Mouse (Mus musculus): ENCODE results near the gene 1600014C23Rik.

1600014C23Rik gene

DNA sequence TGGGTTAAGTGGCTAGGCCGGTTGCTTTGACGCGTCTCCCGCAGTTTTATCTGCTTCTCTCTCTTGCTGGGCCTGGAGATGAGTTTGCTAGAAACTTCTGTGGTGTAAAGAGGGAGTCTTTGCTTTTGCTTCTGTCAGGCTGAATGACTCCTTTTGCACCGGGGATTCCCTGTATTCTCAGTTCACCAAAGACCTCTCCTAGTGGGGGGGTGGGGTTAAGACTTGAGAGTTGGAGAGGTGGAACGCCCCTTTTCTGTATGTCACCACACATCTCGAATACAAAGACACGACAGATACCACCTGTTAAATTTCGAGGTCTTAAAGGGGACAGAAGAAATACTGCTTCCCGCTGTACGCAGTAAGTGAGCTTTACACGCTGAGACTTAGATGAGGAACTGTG lies 46.9 kb downstream of the 1600014C23Rik start, which contains the start of gene Tmem63b:
Tmem63b (minus strand) TSS at position 190 of the 400 bp plus-strand sequence.
- no peaks in the 10 kb centered on the region for H3K9me3 ChIP-seq (ENCODE audit: low read length)
- peaks cover 4% of the 10 kb centered on the region; the same call in 1 of the 2 replicates for H3K36me3 ChIP-seq (ENCODE audit: insufficient read depth, low read length)
- H3K4me1 ChIP-seq (replicated peaks; ENCODE audit: low read depth, low read length): peaks cover 59% of the 10 kb centered on the region
- H3K4me3 ChIP-seq (replicated peaks; ENCODE audit: low read length): peak within 1 kb of the TSS; percentile 93
- no peak for TF ChIP-seq NANOG (IDR thresholded peaks at IDR 0.05; ENCODE audit: borderline replicate concordance, low read length)
- no peak; the same call in 1 of the 2 replicates for TF ChIP-seq CTCF (conservative IDR thresholded peaks at IDR 0.05; ENCODE audit: low read length)
- no peak for TF ChIP-seq POU5F1 (IDR thresholded peaks at IDR 0.05; ENCODE audit: borderline replicate concordance, low read length)
- peaks cover 9% of the 10 kb centered on the region for H3K27me3 ChIP-seq (ENCODE audit: insufficient read depth, low read length)

DNA sequence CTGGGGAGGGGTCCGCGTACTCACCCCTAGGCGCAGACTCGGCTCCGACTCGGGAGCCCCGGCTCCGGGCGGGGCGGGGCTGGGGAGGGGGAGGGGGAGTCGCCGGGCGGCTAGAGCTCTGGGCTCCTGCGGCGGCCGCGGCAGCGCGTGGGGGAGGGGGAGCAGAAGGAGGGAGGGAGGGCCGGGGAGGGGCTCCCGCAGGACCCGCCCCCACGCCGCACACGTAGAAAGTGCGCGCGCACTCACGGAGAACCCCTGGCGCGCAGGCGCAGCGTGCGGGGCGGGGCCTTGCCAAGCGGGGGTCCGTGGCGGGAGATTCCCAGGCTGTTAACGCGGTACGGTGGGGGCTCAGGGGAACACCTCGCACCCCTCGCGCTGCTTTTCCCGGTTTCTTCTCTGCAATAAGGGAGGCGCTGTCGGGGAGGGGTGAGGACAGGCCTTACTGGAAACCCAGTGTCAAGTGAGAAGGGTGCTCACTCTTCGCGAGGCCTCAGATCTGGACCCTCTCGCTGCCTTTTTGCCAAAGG lies 47.5 kb downstream of the 1600014C23Rik start, which contains the start of gene Mrpl14:
Mrpl14 (plus strand) TSS at position 230 of the 527 bp plus-strand sequence.
- Histone ChIP-seq H3K27me3 (ENCODE audit: insufficient read depth, low read length) (peaks cover 9% of the 10 kb centered on the region), H3K4me1 (replicated peaks; ENCODE audit: low read depth, low read length) (peaks cover 65% of the 10 kb centered on the region), H3K36me3 (ENCODE audit: insufficient read depth, low read length) (peaks cover 4% of the 10 kb centered on the region; the same call in 1 of the 2 replicates), H3K4me3 (replicated peaks; ENCODE audit: low read length) (peak within 1 kb of the TSS; percentile 93), H3K9me3 (ENCODE audit: low read length) (no peaks in the 10 kb centered on the region)
- TF ChIP-seq CTCF (conservative IDR thresholded peaks at IDR 0.05; ENCODE audit: low read length): no peak
- TF ChIP-seq POU5F1 (IDR thresholded peaks at IDR 0.05; ENCODE audit: borderline replicate concordance, low read length): no peak
- TF ChIP-seq NANOG (IDR thresholded peaks at IDR 0.05; ENCODE audit: borderline replicate concordance, low read length): no peak

- H3K9me3 ChIP-seq (ENCODE audit: low read length): no peaks in the 10 kb centered on the region
- peaks cover 72% of the 10 kb centered on the region for H3K4me1 ChIP-seq (replicated peaks; ENCODE audit: low read depth, low read length)
- H3K36me3 ChIP-seq (ENCODE audit: insufficient read depth, low read length): peaks cover 2% of the 10 kb centered on the region; the same call in 1 of the 2 replicates
- TF ChIP-seq NANOG (IDR thresholded peaks at IDR 0.05; ENCODE audit: borderline replicate concordance, low read length): no peak
- no peak for TF ChIP-seq POU5F1 (IDR thresholded peaks at IDR 0.05; ENCODE audit: borderline replicate concordance, low read length)
- no peak for TF ChIP-seq CTCF (conservative IDR thresholded peaks at IDR 0.05; ENCODE audit: low read length)
- peaks cover 9% of the 10 kb centered on the region for H3K27me3 ChIP-seq (ENCODE audit: insufficient read depth, low read length)
- H3K4me3 ChIP-seq (replicated peaks; ENCODE audit: low read length): peak overlapping the region; percentile 93
Observed at GRCm38 (mm10) chr17:45685171-45686092, 48.2 kb downstream of the 1600014C23Rik start.

DNA sequence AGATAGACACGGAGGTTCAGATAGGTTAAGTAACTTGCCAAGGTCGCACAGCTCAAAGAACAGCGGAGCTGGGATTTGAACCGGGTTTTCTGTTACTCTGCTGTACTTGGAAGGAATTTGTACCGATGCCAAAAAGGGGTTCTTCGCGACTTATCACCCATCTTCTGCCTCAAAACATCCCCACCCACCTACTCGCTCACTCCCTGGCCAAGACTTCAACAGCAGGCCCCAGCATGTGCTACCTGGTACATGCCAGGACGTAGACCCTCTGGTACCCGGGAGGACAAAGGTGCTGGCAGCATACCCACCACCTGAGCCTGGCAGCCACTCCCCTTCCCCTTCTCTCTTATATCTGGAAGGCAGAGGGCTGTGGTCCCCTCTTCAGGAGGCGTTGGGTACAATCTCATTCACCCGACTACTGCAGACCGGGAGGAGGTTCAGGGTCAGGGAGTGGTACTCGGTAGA lies 48.9 kb downstream of the 1600014C23Rik start:
- TF ChIP-seq CTCF (conservative IDR thresholded peaks at IDR 0.05; ENCODE audit: low read length) (no peak), NANOG (IDR thresholded peaks at IDR 0.05; ENCODE audit: borderline replicate concordance, low read length) (no peak), POU5F1 (IDR thresholded peaks at IDR 0.05; ENCODE audit: borderline replicate concordance, low read length) (no peak)
- Histone ChIP-seq H3K4me3 (replicated peaks; ENCODE audit: low read length) (peak overlapping the region; percentile 93), H3K27me3 (ENCODE audit: insufficient read depth, low read length) (peaks cover 9% of the 10 kb centered on the region), H3K4me1 (replicated peaks; ENCODE audit: low read depth, low read length) (peaks cover 77% of the 10 kb centered on the region), H3K9me3 (ENCODE audit: low read length) (no peaks in the 10 kb centered on the region), H3K36me3 (ENCODE audit: insufficient read depth, low read length) (peaks cover 4% of the 10 kb centered on the region)

Data from E14TG2a.4 (cell line).